Mouse (Mus musculus) ES-Bruce4 (cell line): ENCODE results near the gene 1700113H08Rik.

Experiments used
- CTCF ChIP-seq: IDR thresholded peaks from one replicate; pipeline ENCODE4 v1.8.1; 2011; ENCODE audit warnings: low read depth, low read length
- EP300 ChIP-seq: IDR thresholded peaks from 2 replicates; pipeline ENCODE4 v1.6.1; 2011; ENCODE audit warnings: low read depth, low read length; ENCODE audit not compliant: insufficient read depth
- POLR2A ChIP-seq: IDR thresholded peaks from one replicate; pipeline ENCODE4 v1.8.1; 2011; ENCODE audit warnings: low read length; ENCODE audit not compliant: insufficient read depth

DNA sequence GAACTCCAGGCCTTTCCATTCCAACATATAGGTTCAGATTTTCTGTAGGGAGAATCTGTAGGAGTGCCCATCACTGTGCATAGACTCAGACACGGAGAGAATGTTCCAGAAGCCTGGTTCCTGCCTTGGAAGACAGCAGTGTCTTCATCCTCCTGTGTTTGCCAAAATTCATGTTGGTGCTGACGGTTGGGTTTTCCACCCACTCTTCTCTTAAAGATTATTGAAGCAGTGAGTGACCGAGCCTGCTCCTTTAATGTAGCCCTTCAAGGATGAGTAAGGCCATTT, 49.7 kb upstream of the 1700113H08Rik start:
- TF ChIP-seq POLR2A (no peak), CTCF (no peak), EP300 (no peak)
